Mouse (Mus musculus) splenic B cell, adult 2 months (primary cell): ENCODE measurements around the gene Birc2.
"Not testable (repeated sequence)": the region's sequence is repeated elsewhere in the genome, so short reads cannot be mapped to it uniquely, and the experiment has no call there.

Experiments used
- DNase-seq: peaks from one replicate; pipeline ENCODE4 v3.0.0-alpha.2; 2011; ENCODE audit warnings: low read depth, low spot score
- H3K27me3 ChIP-seq: 2 replicates; pipeline ENCODE4 v1.6.1; 2012; ENCODE audit warnings: mild to moderate bottlenecking, low read length, moderate library complexity, mixed read lengths; ENCODE audit not compliant: control insufficient read depth, poor library complexity, insufficient read depth, severe bottlenecking
- H3K36me3 ChIP-seq: 2 replicates; pipeline ENCODE4 v1.6.1; 2012; ENCODE audit warnings: mild to moderate bottlenecking, low read length, moderate library complexity, mixed read lengths; ENCODE audit not compliant: control insufficient read depth, poor library complexity, insufficient read depth, severe bottlenecking

The Birc2 gene

GRCm38 (mm10) chr9:7836905-7837805 lies at the start of gene Birc2:
Gene Birc2 (minus strand): TSS chr9:7837064.
- peak; percentile 98 for DNase-seq
- no peaks in the 10 kb centered on the region for H3K27me3 ChIP-seq
- H3K36me3 ChIP-seq: no peaks in the 10 kb centered on the region; the same call in 1 of the 2 replicates

GRCm38 (mm10) chr9:7884346-7884745 lies 47.5 kb upstream of the Birc2 start:
- H3K36me3 ChIP-seq: no peaks in the 10 kb centered on the region
- H3K27me3 ChIP-seq: no peaks in the 10 kb centered on the region
- DNase-seq: no peak

DNA sequence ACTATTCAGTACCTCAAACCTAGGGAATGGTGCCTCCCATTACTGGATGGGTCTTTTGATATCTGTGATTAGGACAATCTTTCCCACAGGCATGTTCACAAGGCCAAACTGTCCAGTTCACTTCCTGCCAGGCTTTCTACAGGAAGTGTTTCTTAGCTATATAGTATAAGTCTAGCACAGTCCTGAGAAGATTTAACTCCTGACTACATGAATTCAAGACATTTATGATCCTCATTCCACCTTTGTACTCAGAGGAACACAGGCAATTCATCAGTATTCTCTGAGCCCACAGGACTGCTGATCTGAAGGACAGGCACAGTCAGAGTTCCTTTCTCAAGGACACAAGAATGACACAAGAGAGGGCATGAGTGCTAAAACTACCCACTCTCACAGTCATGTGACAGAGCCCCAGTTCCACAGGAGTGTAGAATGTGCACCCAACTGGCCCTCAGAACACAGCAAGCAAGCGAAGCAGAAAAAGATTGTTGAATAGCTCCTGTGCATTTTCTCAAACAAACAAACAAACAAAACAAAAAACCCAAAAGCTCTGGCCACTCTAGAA lies 45.5 kb upstream of the Birc2 start:
- H3K36me3 ChIP-seq: no peaks in the 10 kb centered on the region
- no peaks in the 10 kb centered on the region for H3K27me3 ChIP-seq
- no peak for DNase-seq

GRCm38 (mm10) chr9:7873511-7874211 lies 36.8 kb upstream of the Birc2 start:
- peaks cover 2% of the 10 kb centered on the region for H3K36me3 ChIP-seq
- no peaks in the 10 kb centered on the region for H3K27me3 ChIP-seq
- DNase-seq: peak; percentile 58

GRCm38 (mm10) chr9:7872775-7873439 lies 36.0 kb upstream of the Birc2 start, which contains the start of gene Birc3:
Gene Birc3 (minus strand): TSS chr9:7873186.
- Histone ChIP-seq H3K36me3 (peaks cover 2% of the 10 kb centered on the region), H3K27me3 (no peaks in the 10 kb centered on the region)
- DNase-seq: peak; percentile 98

DNA sequence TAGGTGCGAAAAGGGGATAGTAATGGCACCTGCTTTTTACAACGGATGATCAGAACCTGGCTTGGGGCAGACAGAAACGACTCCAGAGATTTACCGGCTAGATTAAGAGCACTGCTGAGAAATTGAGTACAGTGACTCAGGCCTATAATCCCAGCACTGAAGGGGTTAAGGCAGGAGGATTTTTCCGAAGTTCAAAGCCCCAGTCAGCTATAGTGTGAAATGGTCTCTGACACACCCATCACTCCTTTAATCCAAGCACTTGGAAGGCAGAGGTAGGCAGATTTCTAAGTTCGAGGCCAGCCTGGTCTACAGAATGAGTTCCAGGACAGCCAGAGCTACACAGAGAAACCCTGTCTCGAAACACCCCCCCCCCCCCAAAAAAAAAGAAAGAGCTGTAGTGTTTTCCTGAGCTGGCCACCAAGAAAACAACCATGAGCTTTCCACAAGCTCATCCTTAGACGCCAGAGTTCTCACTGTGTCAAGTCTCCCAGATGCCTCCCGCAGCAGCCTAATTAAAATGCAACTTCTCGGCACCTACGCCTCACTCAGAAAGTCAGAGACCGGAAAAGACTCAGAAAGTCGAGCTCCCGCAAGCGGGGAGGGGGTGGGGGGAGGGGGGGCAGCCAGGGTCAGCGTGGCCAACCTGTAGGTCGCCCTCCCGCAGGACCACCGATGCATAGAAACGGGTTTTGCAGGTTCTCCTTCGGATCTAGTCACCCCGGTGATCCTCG lies 35.3 kb upstream of the Birc2 start:
- Histone ChIP-seq H3K36me3 (peaks cover 7% of the 10 kb centered on the region), H3K27me3 (no peaks in the 10 kb centered on the region)
- DNase-seq: peak; percentile 46

DNA sequence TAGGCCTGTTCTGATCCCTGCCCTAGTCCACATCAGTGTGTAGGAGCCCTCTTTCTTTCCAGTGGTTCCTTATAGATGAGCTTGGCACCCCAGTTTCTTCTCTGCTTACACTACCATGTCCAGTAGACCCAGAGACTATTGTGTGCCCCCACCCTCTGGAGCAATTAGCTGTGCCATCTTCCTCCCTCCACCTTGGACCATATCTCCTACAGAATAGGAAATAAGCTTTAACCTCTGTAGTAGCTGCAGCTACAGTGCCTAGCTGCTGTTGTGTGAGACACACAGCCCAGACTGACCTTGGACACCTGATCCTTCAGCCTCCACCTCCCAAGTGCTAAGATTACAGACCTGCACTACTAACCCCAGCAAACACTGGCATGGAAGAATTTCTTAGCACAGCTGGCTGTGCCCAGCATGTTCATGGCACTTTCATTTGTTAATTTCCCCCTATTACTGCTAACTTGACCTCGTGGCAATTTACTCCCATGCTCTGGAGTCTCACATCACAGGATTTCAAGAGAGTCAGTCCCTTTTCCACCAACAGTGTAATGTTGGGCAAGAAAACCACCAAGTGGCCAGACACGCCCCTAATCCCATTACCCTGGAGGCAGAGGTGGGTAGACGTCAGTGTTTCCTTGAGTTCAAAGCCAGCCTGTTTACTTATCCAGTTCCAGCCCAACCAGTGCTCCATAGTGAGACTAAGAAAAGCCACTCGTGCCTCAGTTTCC lies 34.6 kb upstream of the Birc2 start:
- no peaks in the 10 kb centered on the region for H3K27me3 ChIP-seq
- peaks cover 9% of the 10 kb centered on the region for H3K36me3 ChIP-seq
- peak; percentile 60 for DNase-seq

DNA sequence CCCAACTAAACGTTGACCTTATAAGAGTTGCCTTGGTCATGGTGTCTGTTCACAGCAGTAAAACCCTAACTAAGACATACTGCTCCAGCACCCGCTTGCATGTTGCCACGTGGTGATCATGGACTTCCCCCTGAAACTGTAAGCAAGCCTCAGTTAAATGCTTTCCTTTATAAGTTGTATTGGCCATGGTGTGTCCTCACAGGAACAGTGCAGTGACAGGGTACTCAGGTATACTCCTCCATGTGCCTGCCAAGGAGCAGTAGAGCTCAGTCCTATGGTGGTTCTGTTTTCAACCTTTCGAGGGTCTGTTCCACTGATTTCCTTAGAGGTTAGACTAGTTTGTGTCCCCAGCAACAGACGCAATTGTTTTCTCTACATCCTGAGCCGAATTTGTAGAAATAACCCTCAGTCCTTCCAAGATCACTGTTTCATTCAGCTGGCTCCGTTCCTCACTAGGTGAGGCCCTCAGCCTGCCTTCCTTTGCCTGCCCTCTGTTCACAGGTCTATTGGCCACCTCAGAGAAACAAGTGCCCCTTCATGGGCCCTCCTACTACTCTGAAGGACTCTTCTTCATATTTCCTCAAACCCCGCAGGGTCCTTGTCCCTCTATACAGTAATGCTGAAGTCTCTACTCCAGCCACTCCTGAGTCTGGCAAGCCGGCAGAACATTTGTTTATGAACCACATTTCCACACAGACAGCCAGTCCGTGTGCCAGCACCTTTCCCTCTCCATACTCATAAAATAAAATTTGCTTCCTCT lies 33.9 kb upstream of the Birc2 start:
- peak; percentile 72 for DNase-seq
- Histone ChIP-seq H3K27me3 (no peaks in the 10 kb centered on the region), H3K36me3 (peaks cover 10% of the 10 kb centered on the region)

DNA sequence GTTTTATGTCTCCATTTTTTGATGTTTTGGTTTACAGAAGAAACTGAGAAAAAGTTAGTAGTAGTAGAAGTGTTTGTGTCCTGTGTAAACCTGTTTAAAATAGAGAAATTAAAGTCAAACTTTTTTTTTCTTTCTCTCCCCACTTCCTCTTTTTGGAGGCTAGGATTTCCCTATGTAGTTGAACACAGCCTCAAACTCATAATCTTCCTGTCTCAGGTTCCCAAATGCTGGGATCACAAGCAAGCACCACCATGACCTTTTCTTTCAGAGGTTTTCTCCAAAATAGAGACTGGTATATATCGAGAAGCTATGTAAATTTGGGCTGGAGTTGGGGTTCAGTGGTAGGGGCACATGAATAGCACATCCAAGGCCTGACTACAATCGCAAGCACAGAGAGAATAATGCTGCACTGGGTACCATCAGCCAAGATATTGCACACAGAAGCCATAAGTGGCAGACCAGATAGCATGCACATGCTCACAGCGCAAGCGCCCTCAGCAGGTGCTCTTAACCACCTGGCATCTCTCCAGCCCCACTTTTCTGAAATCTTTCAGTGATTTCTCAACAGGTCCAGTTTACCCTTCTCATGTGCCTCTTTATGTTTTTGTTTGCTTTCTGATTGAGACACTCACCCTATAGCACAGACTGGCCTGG lies 32.1 kb upstream of the Birc2 start:
- Histone ChIP-seq H3K27me3 (no peaks in the 10 kb centered on the region), H3K36me3 (peaks cover 14% of the 10 kb centered on the region)
- DNase-seq: peak; percentile 68

DNA sequence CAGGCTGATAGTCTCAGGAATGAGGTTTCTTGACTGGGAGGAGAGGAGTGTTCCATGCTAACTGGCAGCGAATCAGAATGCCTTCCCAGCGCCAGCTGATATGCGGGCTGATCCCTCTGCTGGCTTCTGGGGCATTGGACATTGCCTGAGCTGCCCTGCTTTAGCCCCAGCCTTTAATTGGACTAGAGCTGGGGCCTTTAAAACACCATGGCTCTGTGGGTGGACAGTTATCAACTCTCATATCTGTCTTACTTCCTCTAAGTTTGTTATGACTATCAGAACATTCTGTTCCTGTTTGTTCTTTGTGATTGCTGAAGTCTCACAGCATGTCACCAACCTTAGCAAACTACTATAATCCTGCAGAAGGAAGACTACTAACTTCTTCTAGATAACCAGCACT lies 31.1 kb upstream of the Birc2 start:
- H3K36me3 ChIP-seq: peaks cover 14% of the 10 kb centered on the region
- no peaks in the 10 kb centered on the region for H3K27me3 ChIP-seq
- peak; percentile 61 for DNase-seq

- H3K36me3 ChIP-seq: peaks cover 14% of the 10 kb centered on the region
- H3K27me3 ChIP-seq: not testable (repeated sequence)
- DNase-seq: peak; percentile 53
Observed at GRCm38 (mm10) chr9:7866981-7867380, 30.1 kb upstream of the Birc2 start.

DNA sequence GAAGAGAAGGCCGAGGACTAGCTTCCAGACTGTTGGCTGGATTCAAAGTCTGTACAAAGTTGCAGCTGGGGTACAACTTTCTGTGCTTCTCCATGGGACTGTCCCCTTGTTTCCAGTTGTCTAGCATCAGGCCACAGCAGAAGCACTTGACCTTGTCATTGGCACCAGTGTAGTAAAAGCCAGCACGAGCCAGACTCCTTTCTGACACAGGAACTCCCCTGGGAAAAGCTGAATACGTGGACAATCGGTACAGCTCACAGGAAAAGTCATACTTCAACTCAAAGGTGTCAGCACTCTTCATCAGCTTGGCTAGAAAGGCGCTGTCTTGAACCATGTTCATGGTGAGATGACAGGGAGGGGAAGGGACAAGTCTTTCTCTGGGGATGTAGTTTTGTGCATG lies 24.1 kb upstream of the Birc2 start:
- no peaks in the 10 kb centered on the region for H3K27me3 ChIP-seq
- no peak for DNase-seq
- peaks cover 21% of the 10 kb centered on the region for H3K36me3 ChIP-seq

GRCm38 (mm10) chr9:7855912-7856311 lies 19.0 kb upstream of the Birc2 start:
- DNase-seq: no peak
- H3K36me3 ChIP-seq: peaks cover 36% of the 10 kb centered on the region
- no peaks in the 10 kb centered on the region for H3K27me3 ChIP-seq
